Mouse (Mus musculus): ENCODE data around the gene Il10rb. TPM values are rescaled to one million over a fixed set of nuclear protein-coding genes. Genes with fewer than 3 reads are reported as not detected.

Il10rb gene
- total and polyA plus RNA-seq, 3 experiments: 32.1 to 37.9 (median 36.1) TPM

GRCm38 (mm10) chr16:91447512-91447900, 41.5 kb downstream of the Il10rb start:
- H3K4me2 ChIP-seq (ENCODE audit: insufficient read depth, low read depth, poor library complexity, severe bottlenecking): peak overlapping the region; percentile 35; the same call in 1 of the 2 replicates
- no peaks in the 10 kb centered on the region for H3K27me3 ChIP-seq (replicated peaks)
- H3K4me3 ChIP-seq (replicated peaks in 1 of 3; ENCODE audit: low read depth in 2 of 3, low read length in 2 of 3, poor library complexity in 1 of 3): no peak overlapping the region
- no peaks in the 10 kb centered on the region for H3K79me2 ChIP-seq (replicated peaks; ENCODE audit: control insufficient read depth, extremely low read depth, insufficient read depth, poor library complexity, severe bottlenecking)
- H3K36me3 ChIP-seq (replicated peaks in 1 of 2; ENCODE audit: control insufficient read depth in 1 of 2, insufficient read depth in 1 of 2, low read length in 1 of 2): no peaks in the 10 kb centered on the region
- H3K9me3 ChIP-seq (replicated peaks; ENCODE audit: low read length): peaks cover 4% of the 10 kb centered on the region
- no peak for DNase-seq (ENCODE audit: extremely low read depth)
- in situ Hi-C loops (cut with MboI; ENCODE audit: low pct_ligation_motif_present, low pct_unique_long_range_greater_than_20kb, low sequenced_read_pairs): no loop called here
- TF ChIP-seq ZKSCAN1 (IDR thresholded peaks at IDR 0.05; ENCODE audit: borderline replicate concordance, low read depth, low read length): peak; percentile 27; the same call in 1 of the 2 replicates
- no peak for TF ChIP-seq ELF1 (IDR thresholded peaks at IDR 0.05; ENCODE audit: low read depth, low read length)
- TF ChIP-seq ZMIZ1 (IDR thresholded peaks at IDR 0.05; ENCODE audit: low read depth, low read length): 0 out of 2 replicates have a peak, but pooled peaks have one; percentile 4
- TF ChIP-seq JUND (conservative IDR thresholded peaks at IDR 0.05; ENCODE audit: low read depth, low read length): 0 out of 2 replicates have a peak, but pooled peaks have one; percentile 0
- dilution Hi-C loops (cut with MboI; ENCODE audit: extremely low pct_ligation_motif_present, extremely low pct_unique_long_range_greater_than_20kb, low sequenced_read_pairs): no loop called here
- no peak overlapping the region for H3K9ac ChIP-seq (ENCODE audit: insufficient read depth, low read depth)
- H3K4me1 ChIP-seq (ENCODE audit: control insufficient read depth in 1 of 2, insufficient read depth in 2 of 2): peaks cover 31 to 87% of the 10 kb centered on the region in 2 experiments
- H3K27ac ChIP-seq (ENCODE audit: insufficient read depth, low read depth): peak overlapping the region; percentile 65

- no peaks in the 10 kb centered on the region for H3K36me3 ChIP-seq (replicated peaks in 1 of 2; ENCODE audit: control insufficient read depth in 1 of 2, insufficient read depth in 1 of 2, low read length in 1 of 2)
- no peaks in the 10 kb centered on the region for H3K27me3 ChIP-seq (replicated peaks)
- no peak overlapping the region for H3K4me2 ChIP-seq (ENCODE audit: insufficient read depth, low read depth, poor library complexity, severe bottlenecking)
- in situ Hi-C loops (cut with MboI; ENCODE audit: low pct_ligation_motif_present, low pct_unique_long_range_greater_than_20kb, low sequenced_read_pairs) (no loop called here), dilution Hi-C loops (cut with MboI; ENCODE audit: extremely low pct_ligation_motif_present, extremely low pct_unique_long_range_greater_than_20kb, low sequenced_read_pairs) (no loop called here)
- H3K9ac ChIP-seq (ENCODE audit: insufficient read depth, low read depth): no peak overlapping the region
- no peak overlapping the region for H3K27ac ChIP-seq (ENCODE audit: insufficient read depth, low read depth)
- H3K79me2 ChIP-seq (replicated peaks; ENCODE audit: control insufficient read depth, extremely low read depth, insufficient read depth, poor library complexity, severe bottlenecking): no peaks in the 10 kb centered on the region
- H3K4me1 ChIP-seq (ENCODE audit: control insufficient read depth in 1 of 2, insufficient read depth in 2 of 2): peaks cover 32 to 87% of the 10 kb centered on the region in 2 experiments
- H3K4me3 ChIP-seq (replicated peaks in 1 of 3; ENCODE audit: low read depth in 2 of 3, low read length in 2 of 3, poor library complexity in 1 of 3): no peak overlapping the region
- DNase-seq (ENCODE audit: extremely low read depth): no peak
- peaks cover 4% of the 10 kb centered on the region for H3K9me3 ChIP-seq (replicated peaks; ENCODE audit: low read length)
- no peak for TF ChIP-seq MEF2A (IDR thresholded peaks at IDR 0.05; ENCODE audit: borderline replicate concordance, low read depth, low read length)
- TF ChIP-seq POLR2A (IDR thresholded peaks at IDR 0.05; ENCODE audit: low read depth, low read length): no peak
- no peak for TF ChIP-seq ZC3H11A (IDR thresholded peaks at IDR 0.05; ENCODE audit: low read depth, low read length)
- TF ChIP-seq MAZ (IDR thresholded peaks at IDR 0.05; ENCODE audit: low read depth, low read length): no peak
- no peak for TF ChIP-seq USF2 (conservative IDR thresholded peaks at IDR 0.05; ENCODE audit: low read depth, low read length)
- no peak for TF ChIP-seq CHD1 (IDR thresholded peaks at IDR 0.05; ENCODE audit: low read depth, low read length)
- TF ChIP-seq E2F4 (IDR thresholded peaks at IDR 0.05; ENCODE audit: insufficient replicate concordance, low read depth, low read length): no peak
- TF ChIP-seq SIN3A (IDR thresholded peaks at IDR 0.05; ENCODE audit: low read length): no peak
- no peak for TF ChIP-seq MAFK (IDR thresholded peaks at IDR 0.05; ENCODE audit: insufficient replicate concordance, low read length)
- no peak for TF ChIP-seq MYC (IDR thresholded peaks at IDR 0.05; ENCODE audit: low read depth, low read length)
- no peak for TF ChIP-seq UBTF (IDR thresholded peaks at IDR 0.05; ENCODE audit: low read depth, low read length)
- no peak for TF ChIP-seq ZMIZ1 (IDR thresholded peaks at IDR 0.05; ENCODE audit: low read depth, low read length)
- TF ChIP-seq ZNF384 (IDR thresholded peaks at IDR 0.05; ENCODE audit: low read depth, low read length): no peak
- TF ChIP-seq USF1 (IDR thresholded peaks at IDR 0.05; ENCODE audit: low read depth, low read length): no peak
- TF ChIP-seq MAX (IDR thresholded peaks at IDR 0.05; ENCODE audit: low read length): no peak
- no peak for TF ChIP-seq JUN (IDR thresholded peaks at IDR 0.05; ENCODE audit: insufficient read depth, low read depth, low read length)
- no peak for TF ChIP-seq MXI1 (IDR thresholded peaks at IDR 0.05; ENCODE audit: low read depth, low read length)
- no peak for TF ChIP-seq NRF1 (IDR thresholded peaks at IDR 0.05; ENCODE audit: low read depth, low read length)
Measured at GRCm38 (mm10) chr16:91448088-91448487, 42.1 kb downstream of the Il10rb start.

All from CH12.LX (cell line).